Mouse (Mus musculus): ENCODE data around the gene Kng2.
"Not testable (repeated sequence)": the region's sequence is repeated elsewhere in the genome, so short reads cannot be mapped to it uniquely, and the experiment has no call there.

Gene Kng2

GRCm38 (mm10) chr16:22956085-22956439, 73.2 kb downstream of the Kng2 start:
- no peak for DNase-seq (ENCODE audit: low spot score)

GRCm38 (mm10) chr16:22955397-22956084, 73.7 kb downstream of the Kng2 start:
- no peak for DNase-seq (ENCODE audit: low spot score)

- peak; percentile 11 for DNase-seq (ENCODE audit: low spot score)
Observed at GRCm38 (mm10) chr16:22953069-22953468, 76.2 kb downstream of the Kng2 start.

- DNase-seq (ENCODE audit: low spot score): no peak
Observed at GRCm38 (mm10) chr16:22950840-22951395, 78.4 kb downstream of the Kng2 start, which contains the start of gene Hrg. Gene Hrg (plus strand): TSS chr16:22951072.

- no peak for DNase-seq (ENCODE audit: low spot score)
Observed at GRCm38 (mm10) chr16:22947371-22947770, 81.9 kb downstream of the Kng2 start.

GRCm38 (mm10) chr16:22941825-22942476, 87.3 kb downstream of the Kng2 start:
- DNase-seq (ENCODE audit: low spot score): not testable (repeated sequence)

GRCm38 (mm10) chr16:22939120-22939695, 90.1 kb downstream of the Kng2 start:
- DNase-seq (ENCODE audit: low spot score): no peak

- DNase-seq (ENCODE audit: low spot score): no peak
Observed at GRCm38 (mm10) chr16:22938541-22938940, 90.7 kb downstream of the Kng2 start.

- DNase-seq (ENCODE audit: low spot score): no peak
Observed at GRCm38 (mm10) chr16:22937631-22938030, 91.7 kb downstream of the Kng2 start.

All from adipocyte (in vitro differentiated cells).